Mouse (Mus musculus) brain, embryonic 14.5 days (tissue): ENCODE data around the gene Lrrc8c.

ENCODE experiments used
- CTCF ChIP-seq: fragments of 200-500 bp; IDR thresholded peaks from 2 replicates; pipeline ENCODE4 v1.5.1; 2012; ENCODE audit warnings: inconsistent platforms, mild to moderate bottlenecking, moderate library complexity, borderline replicate concordance; ENCODE audit not compliant: insufficient read depth, insufficient read length; ENCODE audit errors: extremely low read depth
- POLR2A ChIP-seq: fragments of 200-500 bp; IDR thresholded peaks from 2 replicates; pipeline ENCODE4 v1.6.1; 2012; ENCODE audit warnings: mild to moderate bottlenecking, inconsistent platforms, borderline replicate concordance; ENCODE audit not compliant: poor library complexity, insufficient read depth, insufficient read length, severe bottlenecking; ENCODE audit errors: extremely low read depth

DNA sequence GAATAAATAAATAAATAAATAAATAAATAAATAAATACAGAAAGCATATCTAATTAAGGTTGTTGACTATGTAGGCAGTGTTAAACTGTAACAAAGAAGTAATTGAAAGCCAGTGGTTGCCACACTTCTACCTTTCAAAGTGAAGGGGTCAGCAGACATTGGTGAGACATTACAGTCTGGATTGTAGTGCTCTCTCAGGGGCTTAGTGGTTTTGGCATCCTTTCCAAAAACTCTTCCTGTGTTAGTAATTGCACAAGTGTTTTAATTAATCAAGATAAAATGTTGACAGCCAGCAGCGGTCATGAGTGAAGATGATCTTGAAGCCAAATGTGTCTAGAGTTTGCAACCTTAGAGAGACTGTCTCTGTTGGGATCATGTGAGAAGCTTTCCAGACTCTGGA lies 110.8 kb downstream of the Lrrc8c start:
- TF ChIP-seq POLR2A, result no peak
- TF ChIP-seq CTCF, result no peak
